Mouse (Mus musculus) heart, postnatal 14 days (tissue): ENCODE data around the gene Cpsf3. TPM values are rescaled to one million over a fixed set of nuclear protein-coding genes. Genes with fewer than 3 reads are reported as not detected.

Experiments used
- DNase-seq, 2 experiments: peaks; one replicate each; pipeline ENCODE4 v3.0.0; 2021 to 2022
- intact Hi-C: fragments of 180-260 bp; cut with DNase I; formaldehyde crosslinking; loops from one replicate; pipeline ENCODE4 v1.15.1; 2025
- total RNA-seq, 2 experiments: library from RNA; stranded (reverse); gene quantifications; 2 replicates each; pipeline ENCODE4 v1.2.3; 2021

The Cpsf3 gene
- total RNA-seq, 2 experiments from 2014 or later, result 36.1 to 37.5 TPM

DNA sequence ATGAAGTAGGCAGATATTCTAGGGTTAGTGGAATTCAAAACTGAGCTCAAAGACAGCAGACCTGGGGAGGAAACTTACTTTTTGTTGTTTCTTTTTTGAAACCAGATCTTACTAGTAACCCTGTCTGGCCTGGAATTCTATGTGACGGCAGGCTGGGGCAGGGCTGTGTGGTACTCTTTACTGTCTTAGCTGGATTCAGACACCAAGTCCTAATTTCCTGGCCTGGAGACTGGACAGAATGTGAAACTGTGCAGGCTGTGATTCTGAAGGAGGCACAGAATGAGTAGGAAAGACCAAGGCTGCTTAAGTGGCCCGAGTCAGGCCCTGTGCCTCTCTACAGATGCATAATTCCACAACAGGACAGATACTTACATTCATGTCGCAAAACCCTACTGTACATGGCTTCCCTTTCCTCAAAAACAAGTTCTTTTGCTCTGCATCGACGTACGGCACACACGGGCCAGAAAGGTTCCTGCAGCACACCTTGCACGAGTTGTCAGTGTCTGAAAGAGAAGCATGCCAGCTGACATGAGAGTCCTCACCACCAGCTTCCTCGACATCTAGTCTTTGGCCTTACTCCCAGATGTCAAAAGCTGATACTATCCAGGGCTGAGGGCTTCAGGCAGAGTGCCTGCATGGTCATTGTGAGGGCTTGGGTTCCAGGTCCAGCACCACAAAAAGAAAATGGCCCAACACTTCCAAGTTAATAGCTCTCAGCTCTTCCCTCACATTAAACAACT, 44.6 kb downstream of the Cpsf3 start:
- DNase-seq, result no peak
- intact Hi-C loops, result no loop called here

DNA sequence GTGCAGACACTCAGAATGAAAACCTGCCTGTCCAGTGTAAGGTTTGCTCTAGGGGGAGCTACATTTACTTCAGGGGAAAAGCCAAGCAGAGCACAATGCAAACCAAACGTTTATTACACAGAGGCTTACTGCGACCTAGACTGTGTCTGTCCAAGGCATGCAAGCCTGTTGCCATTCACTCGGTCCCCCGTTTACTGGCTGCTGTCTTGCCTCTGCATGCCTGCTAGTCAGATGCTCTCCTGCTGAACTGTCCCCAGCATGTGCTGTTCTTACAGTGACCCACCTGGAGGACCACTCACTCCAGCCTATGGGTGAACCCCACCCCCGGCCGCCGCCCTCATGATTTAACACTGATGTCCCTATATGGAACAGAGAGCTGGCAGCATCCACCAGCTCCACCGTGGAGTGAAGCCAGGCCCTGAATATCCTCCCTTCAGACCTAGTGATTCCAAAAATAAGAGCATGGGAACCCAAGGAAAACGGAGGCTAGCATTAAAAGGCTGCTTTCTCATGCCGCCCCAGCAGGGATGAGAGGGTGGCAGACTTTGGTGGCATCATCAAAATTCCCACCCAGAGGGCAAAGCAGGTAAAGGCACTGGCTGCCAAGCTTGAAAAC, 45.9 kb downstream of the Cpsf3 start:
- intact Hi-C loops, result no loop called here
- peak in 1 of 2 experiments; percentile 26 for DNase-seq

GRCm38 (mm10) chr12:21331711-21332110, 46.5 kb downstream of the Cpsf3 start:
- intact Hi-C loops, result no loop called here
- DNase-seq, result no peak

DNA sequence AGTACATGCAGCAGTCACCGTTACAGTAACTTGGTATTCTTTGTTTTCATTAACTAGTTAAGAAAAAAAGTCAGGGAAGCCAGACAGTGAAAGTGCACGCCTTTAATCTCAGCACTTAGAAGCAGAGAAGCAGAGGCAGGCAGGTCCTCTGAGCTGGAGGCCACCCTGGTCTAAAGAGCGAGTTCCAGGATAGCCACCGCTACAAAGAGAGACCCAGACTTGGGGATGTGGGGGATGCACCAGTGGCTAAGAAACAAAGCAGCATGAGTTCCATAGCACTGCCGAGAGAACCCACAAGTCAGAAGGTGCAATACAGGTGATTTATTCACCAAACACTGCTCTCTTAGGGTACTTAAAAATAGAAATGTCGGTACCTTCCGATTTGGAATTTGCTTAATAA, 47.8 kb downstream of the Cpsf3 start:
- DNase-seq, result no peak
- intact Hi-C loops, result no loop called here

DNA sequence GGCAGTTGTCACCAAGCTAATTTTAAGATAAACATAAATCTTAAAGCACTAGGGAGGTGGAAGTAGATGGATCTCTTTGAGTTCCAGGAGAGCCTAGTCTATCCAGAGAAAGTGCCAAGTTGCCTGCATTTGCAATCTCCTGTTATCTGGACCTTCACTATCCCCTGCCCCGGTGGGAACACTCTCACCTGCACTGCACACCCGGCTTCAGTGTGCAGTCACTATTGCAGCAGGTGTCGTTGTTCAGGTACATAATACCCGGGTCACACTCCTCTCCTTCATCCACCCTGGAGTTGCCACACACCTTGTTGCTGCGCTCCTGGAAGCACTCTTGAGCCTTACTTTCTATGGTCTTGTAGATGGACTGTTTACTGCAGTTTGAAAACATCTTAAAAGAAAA, 48.6 kb downstream of the Cpsf3 start:
- intact Hi-C loops, result no loop called here
- no peak for DNase-seq

GRCm38 (mm10) chr12:21335869-21336268, 50.7 kb downstream of the Cpsf3 start:
- DNase-seq, result peak in 1 of 2 experiments; percentile 13
- intact Hi-C loops, result no loop called here

DNA sequence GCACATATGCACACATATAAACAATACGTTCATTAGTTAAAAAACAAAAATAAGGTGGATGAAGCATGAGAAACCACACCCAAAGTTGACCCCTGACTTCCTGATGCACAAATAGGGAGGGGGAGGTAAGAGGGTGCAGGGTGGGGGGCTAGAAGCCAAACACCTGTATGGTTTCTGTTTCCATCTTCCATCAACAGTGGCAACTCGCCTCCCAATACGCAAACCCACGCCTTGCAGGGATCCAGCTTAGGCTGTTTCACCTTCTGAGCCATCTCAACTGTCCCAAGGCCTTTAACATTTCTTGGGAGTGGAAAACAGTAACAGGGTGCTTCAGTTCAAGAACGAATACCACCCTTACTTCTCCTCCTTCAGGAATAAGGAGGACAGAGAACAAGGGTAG, 52.0 kb downstream of the Cpsf3 start:
- no peak for DNase-seq
- intact Hi-C loops, result no loop called here

GRCm38 (mm10) chr12:21340674-21341073, 55.5 kb downstream of the Cpsf3 start:
- intact Hi-C loops, result no loop called here

GRCm38 (mm10) chr12:21346972-21347371, 61.8 kb downstream of the Cpsf3 start:
- no peak for DNase-seq
- intact Hi-C loops, result no loop called here

More at GRCm38 (mm10) chr12:21340674-21341073, 55.5 kb downstream of the Cpsf3 start:
- DNase-seq, result no peak

DNA sequence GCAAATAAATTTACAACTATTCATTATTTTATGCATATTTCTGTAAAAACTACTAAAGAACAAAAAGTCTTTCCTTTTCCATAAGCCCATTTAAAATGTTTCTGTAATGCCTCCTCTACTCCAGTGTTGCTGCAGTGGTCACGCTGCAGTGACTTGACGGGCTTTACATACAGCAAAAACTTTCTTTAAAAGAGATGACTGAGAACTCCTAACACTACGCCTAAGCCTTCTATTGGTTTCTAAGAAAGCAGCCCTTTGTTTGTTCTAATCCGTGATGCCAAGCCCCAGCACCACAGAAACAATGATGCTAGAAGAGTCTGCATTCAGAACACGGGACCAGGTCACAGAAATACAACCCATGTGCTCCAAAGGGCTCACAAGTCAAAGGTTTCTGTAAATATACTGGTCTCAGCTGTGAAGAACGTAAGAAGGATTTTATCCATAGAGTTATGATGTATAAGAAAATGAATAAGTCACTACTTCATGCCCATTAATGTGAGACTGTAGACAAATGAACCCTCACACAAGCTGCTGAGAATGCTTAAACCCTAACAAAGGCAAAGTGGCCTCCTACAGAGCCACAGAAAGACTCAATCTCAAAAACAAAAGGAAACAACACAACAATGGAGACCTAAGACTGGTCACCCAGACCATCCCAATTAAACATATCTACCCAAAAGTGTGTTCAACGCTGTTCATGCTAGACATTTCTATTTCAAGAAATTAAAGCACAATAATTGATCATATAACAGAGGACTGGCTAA, 65.1 kb downstream of the Cpsf3 start:
- intact Hi-C loops, result no loop called here

GRCm38 (mm10) chr12:21353681-21354080, 68.5 kb downstream of the Cpsf3 start:
- no peak for DNase-seq
- intact Hi-C loops, result no loop called here

More for the DNA sequence above, 65.1 kb downstream of the Cpsf3 start:
- DNase-seq, result no peak

GRCm38 (mm10) chr12:21362686-21363085, 77.5 kb downstream of the Cpsf3 start:
- no peak for DNase-seq
- intact Hi-C loops, result no loop called here

- intact Hi-C loops, result no loop called here
- no peak for DNase-seq
Measured at GRCm38 (mm10) chr12:21363195-21363594, 78.0 kb downstream of the Cpsf3 start.

Other genes with a start within 250 kb of the Cpsf3 start
- 10 to 100 TPM; 34.6 to 43.8 TPM for gene Itgb1bp1, start 893 bp downstream of the Cpsf3 start, total RNA-seq
- gene Iah1, start 31.0 kb downstream of the Cpsf3 start, total RNA-seq, result 10 to 100 TPM; 23.0 to 23.3 TPM
- 10 to 100 TPM; 48.4 to 63.3 TPM for gene Adam17, start 88.2 kb downstream of the Cpsf3 start, total RNA-seq
- gene Ywhaq, start 132.2 kb downstream of the Cpsf3 start, total RNA-seq, result 100 to 1,000 TPM in 1 of 2 experiments, 10 to 100 TPM in 1; 97.2 to 104 TPM